Mouse (Mus musculus) midbrain, embryonic 10.5 days (tissue): ENCODE results near the gene Nr3c2. TPM values are rescaled to one million over a fixed set of nuclear protein-coding genes. Genes with fewer than 3 reads are reported as not detected.

Experiments used
- DNase-seq: peaks from one replicate; pipeline ENCODE4 v3.0.0-alpha.2; 2017; ENCODE audit warnings: low spot score
- H3K27ac ChIP-seq: fragments of 300-500 bp; sonication (generic); replicated peaks from 2 replicates; pipeline ENCODE4 v1.5.1; 2016; ENCODE audit warnings: mild to moderate bottlenecking
- H3K27me3 ChIP-seq: fragments of 300-500 bp; sonication (generic); 2 replicates; pipeline ENCODE4 v1.6.1; 2016; ENCODE audit warnings: low read depth, mild to moderate bottlenecking; ENCODE audit not compliant: poor library complexity, severe bottlenecking
- H3K36me3 ChIP-seq: fragments of 300-500 bp; sonication (generic); 2 replicates; pipeline ENCODE4 v1.6.1; 2016; ENCODE audit warnings: mild to moderate bottlenecking, moderate library complexity
- H3K4me1 ChIP-seq: fragments of 300-500 bp; sonication (generic); 2 replicates; pipeline ENCODE4 v1.6.1; 2016
- H3K4me3 ChIP-seq: fragments of 300-500 bp; sonication (generic); 2 replicates; pipeline ENCODE4 v1.5.1; 2016; ENCODE audit warnings: mild to moderate bottlenecking, moderate library complexity
- H3K9me3 ChIP-seq: fragments of 300-500 bp; sonication (generic); replicated peaks from 2 replicates; pipeline ENCODE4 v1.6.1; 2016; ENCODE audit warnings: mild to moderate bottlenecking
- WGBS: fragments of 180-500 bp; shearing (Covaris S2); methylation state at CpG from one replicate; pipeline ENCODE4 v1.1.7; 2016; 5-methylcytosine and 5-hydroxymethylcytosine counted together
- polyA plus RNA-seq: library from polyadenylated mRNA; unstranded; fragments of >200 nt; fragmentation: Nextera tagmentation; extraction: Ambion mirVana; gene quantifications from 2 replicates; pipeline ENCODE4 v1.2.1, GENCODE M21; 2016

Gene Nr3c2
- polyA plus RNA-seq, 1 experiment from 2014 or later = 0.26 TPM

- no peak for DNase-seq
- 92% methylated on average over 4 of the region's 4 CpGs for WGBS
- no peaks in the 10 kb centered on the region for H3K36me3 ChIP-seq
- no peak overlapping the region for H3K4me3 ChIP-seq
- no peaks in the 10 kb centered on the region for H3K27me3 ChIP-seq
- H3K9me3 ChIP-seq = no peaks in the 10 kb centered on the region
- H3K27ac ChIP-seq = no peak overlapping the region
- no peaks in the 10 kb centered on the region for H3K4me1 ChIP-seq
Measured at GRCm38 (mm10) chr8:77170439-77170759, 271.2 kb downstream of the Nr3c2 start.

- H3K9me3 ChIP-seq = no peaks in the 10 kb centered on the region
- H3K27ac ChIP-seq = no peak overlapping the region
- H3K4me3 ChIP-seq = no peak overlapping the region
- H3K4me1 ChIP-seq = peaks cover 6% of the 10 kb centered on the region
- DNase-seq = no peak
- H3K36me3 ChIP-seq = no peaks in the 10 kb centered on the region
- WGBS = 68% methylated on average over 12 of the region's 12 CpGs
- H3K27me3 ChIP-seq = no peaks in the 10 kb centered on the region
Measured at GRCm38 (mm10) chr8:77173075-77173657, 273.9 kb downstream of the Nr3c2 start.

DNA sequence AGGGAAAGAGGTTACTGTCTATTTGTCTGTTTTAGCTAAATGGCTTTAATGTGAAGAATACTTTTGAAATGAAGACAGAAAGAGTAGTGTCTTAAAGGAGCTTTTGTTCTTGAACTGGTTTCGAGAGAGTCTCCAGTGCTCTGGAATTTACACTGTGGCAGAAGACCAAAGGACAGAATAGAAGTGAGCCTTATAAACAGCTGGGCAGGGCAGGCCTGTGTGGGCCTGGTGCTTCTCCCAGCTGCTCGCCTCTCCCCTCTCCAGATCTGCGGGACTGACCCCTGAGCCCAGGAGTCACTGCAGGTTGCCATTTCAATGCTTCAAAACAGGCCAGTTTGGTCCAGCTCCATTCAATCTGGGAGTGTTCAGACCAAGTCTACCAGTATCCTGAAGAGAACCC lies 274.5 kb downstream of the Nr3c2 start:
- no peaks in the 10 kb centered on the region for H3K27me3 ChIP-seq
- no peak for DNase-seq
- no peaks in the 10 kb centered on the region for H3K36me3 ChIP-seq
- no peak overlapping the region for H3K27ac ChIP-seq
- H3K9me3 ChIP-seq = no peaks in the 10 kb centered on the region
- peaks cover 6% of the 10 kb centered on the region for H3K4me1 ChIP-seq
- H3K4me3 ChIP-seq = no peak overlapping the region
- WGBS = 39% methylated on average over 3 of the region's 3 CpGs

- Histone ChIP-seq H3K27ac (no peak overlapping the region), H3K27me3 (no peaks in the 10 kb centered on the region), H3K4me3 (no peak overlapping the region), H3K36me3 (no peaks in the 10 kb centered on the region), H3K4me1 (peaks cover 6% of the 10 kb centered on the region), H3K9me3 (no peaks in the 10 kb centered on the region)
- WGBS = 88% methylated on average over 4 of the region's 4 CpGs
- no peak for DNase-seq
Measured at GRCm38 (mm10) chr8:77175471-77175870, 276.2 kb downstream of the Nr3c2 start.

- Histone ChIP-seq H3K9me3 (no peaks in the 10 kb centered on the region), H3K27me3 (no peaks in the 10 kb centered on the region), H3K27ac (no peak overlapping the region), H3K4me1 (peaks cover 6% of the 10 kb centered on the region), H3K36me3 (no peaks in the 10 kb centered on the region), H3K4me3 (no peak overlapping the region)
- 82% methylated on average over 4 of the region's 4 CpGs for WGBS
- no peak for DNase-seq
Measured at GRCm38 (mm10) chr8:77176343-77176742, 277.1 kb downstream of the Nr3c2 start.

DNA sequence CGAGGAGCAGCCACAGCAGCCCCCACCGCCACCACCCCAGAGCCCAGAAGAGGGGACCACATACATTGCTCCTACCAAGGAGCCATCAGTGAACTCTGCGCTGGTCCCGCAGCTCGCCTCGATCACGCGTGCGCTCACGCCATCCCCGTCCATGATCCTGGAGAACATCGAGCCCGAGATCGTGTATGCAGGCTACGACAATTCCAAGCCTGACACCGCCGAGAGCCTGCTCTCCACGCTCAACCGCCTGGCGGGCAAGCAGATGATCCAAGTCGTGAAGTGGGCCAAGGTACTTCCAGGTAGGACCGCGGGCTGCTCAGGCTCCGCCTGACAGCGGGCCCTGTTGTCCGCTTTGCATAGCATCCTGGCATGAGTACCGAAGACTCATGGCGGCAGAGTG lies 286.6 kb downstream of the Nr3c2 start:
- Histone ChIP-seq H3K36me3 (no peaks in the 10 kb centered on the region), H3K9me3 (no peaks in the 10 kb centered on the region), H3K27ac (no peak overlapping the region), H3K4me3 (no peak overlapping the region), H3K27me3 (no peaks in the 10 kb centered on the region), H3K4me1 (no peaks in the 10 kb centered on the region)
- WGBS = 92% methylated on average over 28 of the region's 28 CpGs
- DNase-seq = no peak

GRCm38 (mm10) chr8:77186914-77187536 lies 287.8 kb downstream of the Nr3c2 start:
- WGBS = 88% methylated on average over 9 of the region's 9 CpGs
- Histone ChIP-seq H3K4me1 (no peaks in the 10 kb centered on the region), H3K9me3 (no peaks in the 10 kb centered on the region), H3K4me3 (no peak overlapping the region), H3K27ac (no peak overlapping the region), H3K36me3 (no peaks in the 10 kb centered on the region), H3K27me3 (no peaks in the 10 kb centered on the region)
- no peak for DNase-seq

- no peak overlapping the region for H3K27ac ChIP-seq
- no peaks in the 10 kb centered on the region for H3K36me3 ChIP-seq
- no peak for DNase-seq
- no peaks in the 10 kb centered on the region for H3K4me1 ChIP-seq
- H3K4me3 ChIP-seq = no peak overlapping the region
- WGBS = 95% methylated on average over 9 of the region's 9 CpGs
- H3K9me3 ChIP-seq = no peaks in the 10 kb centered on the region
- no peaks in the 10 kb centered on the region for H3K27me3 ChIP-seq
Measured at GRCm38 (mm10) chr8:77187748-77188147, 288.5 kb downstream of the Nr3c2 start.

DNA sequence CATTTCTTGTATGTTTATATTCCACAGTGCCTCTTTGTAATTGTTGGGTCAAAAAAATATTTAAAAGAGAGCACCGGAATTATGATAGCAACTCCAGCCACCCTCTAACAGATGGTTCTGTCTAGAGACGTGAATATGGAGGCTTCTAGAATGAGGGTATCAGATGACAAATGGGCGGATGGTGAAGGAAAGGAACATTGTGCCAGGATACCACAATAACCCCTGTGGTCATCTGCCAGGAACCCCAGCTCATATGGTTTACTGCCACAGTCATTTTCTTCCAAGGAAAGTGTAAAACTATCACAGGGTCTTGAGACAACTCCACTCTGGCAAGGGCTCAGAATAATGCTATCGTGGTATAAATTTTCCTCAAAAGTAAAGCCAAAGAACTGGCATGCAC lies 289.1 kb downstream of the Nr3c2 start:
- Histone ChIP-seq H3K27ac (no peak overlapping the region), H3K27me3 (no peaks in the 10 kb centered on the region), H3K36me3 (no peaks in the 10 kb centered on the region), H3K9me3 (no peaks in the 10 kb centered on the region), H3K4me1 (no peaks in the 10 kb centered on the region), H3K4me3 (no peak overlapping the region)
- DNase-seq = no peak
- 83% methylated on average over 4 of the region's 4 CpGs for WGBS

DNA sequence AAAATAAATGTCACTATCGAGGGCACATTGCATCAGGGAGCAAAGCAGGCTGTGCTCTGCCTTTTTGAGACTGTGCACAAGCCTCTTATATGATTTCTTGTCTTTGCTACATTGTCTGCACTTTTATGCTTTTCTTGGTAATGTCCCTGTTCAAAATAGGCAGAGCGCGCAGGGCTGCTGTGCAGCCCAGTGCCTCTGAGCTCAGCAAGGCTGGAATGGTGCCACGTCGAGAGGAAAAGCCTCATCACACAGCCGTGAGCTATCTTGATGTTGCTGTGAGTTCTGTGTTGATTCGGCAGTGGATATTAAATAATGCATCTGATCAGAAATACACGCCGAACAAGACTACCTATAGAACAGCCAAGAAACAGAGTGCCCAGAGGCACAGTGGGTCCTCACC lies 290.1 kb downstream of the Nr3c2 start:
- no peak overlapping the region for H3K4me3 ChIP-seq
- WGBS = 89% methylated on average over 9 of the region's 9 CpGs
- no peaks in the 10 kb centered on the region for H3K36me3 ChIP-seq
- no peak for DNase-seq
- no peak overlapping the region for H3K27ac ChIP-seq
- no peaks in the 10 kb centered on the region for H3K4me1 ChIP-seq
- H3K27me3 ChIP-seq = no peaks in the 10 kb centered on the region
- H3K9me3 ChIP-seq = no peaks in the 10 kb centered on the region

- H3K27me3 ChIP-seq = no peaks in the 10 kb centered on the region
- no peaks in the 10 kb centered on the region for H3K36me3 ChIP-seq
- no peak for DNase-seq
- 93% methylated on average over 3 of the region's 3 CpGs for WGBS
- no peaks in the 10 kb centered on the region for H3K4me1 ChIP-seq
- no peak overlapping the region for H3K4me3 ChIP-seq
- H3K27ac ChIP-seq = no peak overlapping the region
- no peaks in the 10 kb centered on the region for H3K9me3 ChIP-seq
Measured at GRCm38 (mm10) chr8:77190393-77190792, 291.2 kb downstream of the Nr3c2 start.

GRCm38 (mm10) chr8:77209297-77209696 lies 310.1 kb downstream of the Nr3c2 start:
- Histone ChIP-seq H3K4me3 (no peak overlapping the region), H3K36me3 (no peaks in the 10 kb centered on the region), H3K27me3 (no peaks in the 10 kb centered on the region), H3K27ac (no peak overlapping the region), H3K4me1 (peaks cover 4% of the 10 kb centered on the region; the same call in 1 of the 2 replicates), H3K9me3 (no peaks in the 10 kb centered on the region)
- no peak for DNase-seq
- 89% methylated on average over 3 of the region's 3 CpGs for WGBS

GRCm38 (mm10) chr8:77213893-77214464 lies 314.7 kb downstream of the Nr3c2 start:
- H3K27me3 ChIP-seq = no peaks in the 10 kb centered on the region
- WGBS = 76% methylated on average over 3 of the region's 3 CpGs
- no peak overlapping the region for H3K4me3 ChIP-seq
- H3K36me3 ChIP-seq = no peaks in the 10 kb centered on the region
- DNase-seq = no peak
- H3K9me3 ChIP-seq = no peaks in the 10 kb centered on the region
- H3K4me1 ChIP-seq = peaks cover 4% of the 10 kb centered on the region; the same call in 1 of the 2 replicates
- H3K27ac ChIP-seq = no peak overlapping the region
